Mouse (Mus musculus) liver, embryonic 14.5 days (tissue): ENCODE measurements at regions not wholly inside any gene's neighbourhood (a gene's known extent, or its start where the extent isn't known, plus 50 kb on each side); places are given as distances from the start of the nearest gene placed in this dataset.

Source experiments
- CTCF ChIP-seq: IDR thresholded peaks from 2 replicates; pipeline ENCODE4 v1.5.1; 2016; ENCODE audit warnings: antibody characterized with exemption, low read depth, control low read depth
- EP300 ChIP-seq: IDR thresholded peaks from 2 replicates; pipeline ENCODE4 v1.6.1; 2016; ENCODE audit warnings: antibody characterized with exemption, low read depth

DNA sequence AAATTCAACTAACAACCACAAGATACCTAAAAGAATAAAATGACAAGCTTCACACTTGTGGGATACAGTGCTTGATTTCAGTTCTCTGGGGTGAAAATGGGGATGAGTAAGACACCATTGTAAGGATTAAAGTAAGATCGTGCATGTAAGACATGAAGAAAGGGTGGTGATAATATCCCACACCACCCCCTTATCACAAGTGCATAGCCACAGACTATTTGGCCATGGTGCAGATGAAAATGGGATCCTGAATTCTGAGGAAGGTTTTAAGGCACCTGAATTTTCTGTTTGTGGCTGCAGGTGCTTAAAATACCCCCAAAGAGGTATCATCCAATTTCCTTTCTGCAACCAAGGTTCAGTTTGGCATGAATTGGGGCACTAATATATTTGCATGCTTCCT, 627.7 kb upstream of the Acvr2a start:
- no peak for TF ChIP-seq CTCF
- TF ChIP-seq EP300, result no peak
